Mouse (Mus musculus) ES-E14 (cell line): ENCODE measurements around the gene Spop. TPM values are rescaled to one million over a fixed set of nuclear protein-coding genes. Genes with fewer than 3 reads are reported as not detected.

ENCODE experiments used
- DNase-seq: peaks from one replicate; pipeline ENCODE4 v3.0.0-alpha.2; 2013; ENCODE audit warnings: low read depth, low spot score
- H3K27ac ChIP-seq: 2 replicates; pipeline ENCODE4 v1.5.1; 2012; ENCODE audit warnings: low read depth, mild to moderate bottlenecking, low read length, moderate library complexity, mixed read lengths; ENCODE audit not compliant: poor library complexity, insufficient read depth, severe bottlenecking
- H3K36me3 ChIP-seq: 2 replicates; pipeline ENCODE4 v1.6.1; 2012; ENCODE audit warnings: mild to moderate bottlenecking, low read length, moderate library complexity, mixed read lengths; ENCODE audit not compliant: control insufficient read depth, poor library complexity, insufficient read depth, severe bottlenecking
- H3K4me1 ChIP-seq, 2 experiments: fragments of 150-350 bp in 1 of 2; sonication (generic) in 1 of 2; 2 replicates each; pipeline ENCODE4 v1.6.1; 2012; ENCODE audit warnings: low read length in 2 of 2, mild to moderate bottlenecking in 1 of 2, mixed read lengths in 1 of 2; ENCODE audit not compliant: control insufficient read depth in 2 of 2, insufficient read depth in 2 of 2, poor library complexity in 1 of 2
- H3K4me3 ChIP-seq, 2 experiments: fragments of 150-350 bp in 1 of 2; sonication (generic) in 1 of 2; 2 replicates each; pipeline ENCODE4 v1.5.1; 2012; ENCODE audit warnings: low read length in 2 of 2, low read depth in 1 of 2, mild to moderate bottlenecking in 1 of 2, mixed read lengths in 1 of 2; ENCODE audit not compliant: insufficient read depth in 1 of 2, poor library complexity in 1 of 2, severe bottlenecking in 1 of 2
- H3K9ac ChIP-seq: 2 replicates; pipeline ENCODE4 v1.6.1; 2012; ENCODE audit warnings: low read depth, mild to moderate bottlenecking, low read length, mixed read lengths; ENCODE audit not compliant: poor library complexity, insufficient read depth, severe bottlenecking
- H3K9me3 ChIP-seq: fragments of 150-350 bp; sonication (generic); 2 replicates; pipeline ENCODE4 v1.6.1; 2012; ENCODE audit warnings: low read depth, mild to moderate bottlenecking, low read length; ENCODE audit not compliant: control insufficient read depth, insufficient read depth
- CHD2 ChIP-seq: IDR thresholded peaks from 2 replicates; pipeline ENCODE4 v1.6.1; 2014; ENCODE audit warnings: mild to moderate bottlenecking, low read depth, low read length, inconsistent platforms
- HCFC1 ChIP-seq: IDR thresholded peaks from 2 replicates; pipeline ENCODE4 v1.6.1; 2012; ENCODE audit warnings: low read length, inconsistent platforms, borderline replicate concordance; ENCODE audit not compliant: insufficient read depth
- MAFK ChIP-seq: IDR thresholded peaks from 2 replicates; pipeline ENCODE4 v1.6.1; 2014; ENCODE audit warnings: mild to moderate bottlenecking, low read depth, low read length, inconsistent platforms; ENCODE audit not compliant: insufficient read depth
- ZC3H11A ChIP-seq: IDR thresholded peaks from 2 replicates; pipeline ENCODE4 v1.6.1; 2012; ENCODE audit warnings: low read depth, mild to moderate bottlenecking, inconsistent platforms, low read length, borderline replicate concordance
- ZNF384 ChIP-seq: IDR thresholded peaks from 2 replicates; pipeline ENCODE4 v1.6.1; 2012; ENCODE audit warnings: low read depth, low read length, inconsistent platforms
- in situ Hi-C, 2 experiments: fragments of 600-800 bp; cut with MboI; formaldehyde crosslinking; loops; one replicate each; pipeline ENCODE4 v1.15.1; 2025; ENCODE audit warnings: low sequenced_read_pairs in 2 of 2, inconsistent platforms in 1 of 2; ENCODE audit not compliant: unreplicated experiment in 2 of 2
- total RNA-seq: library from RNA; depleted of rRNA; stranded (reverse); fragments of 300-350 nt; gene quantifications from 2 replicates; pipeline ENCODE4 v1.2.3, GENCODE M21; 2012

The Spop gene
- total RNA-seq, 1 experiment = 30.8 TPM

GRCm38 (mm10) chr11:95415931-95416330 lies 2.1 kb downstream of the Spop start:
- Histone ChIP-seq H3K4me3 (no peak overlapping the region), H3K9me3 (no peaks in the 10 kb centered on the region), H3K9ac (no peak overlapping the region), H3K27ac (no peak overlapping the region), H3K36me3 (no peaks in the 10 kb centered on the region), H3K4me1 (peaks cover 0 to 5% of the 10 kb centered on the region in 2 experiments; a peak in 1 of 4 replicates)
- no peak for TF ChIP-seq ZNF384
- TF ChIP-seq HCFC1 = no peak
- no peak for DNase-seq
- in situ Hi-C loops = no loop called here

- TF ChIP-seq ZC3H11A (no peak), HCFC1 (no peak), MAFK (no peak), CHD2 (no peak), ZNF384 (no peak)
- Histone ChIP-seq H3K9ac (no peak overlapping the region), H3K9me3 (no peaks in the 10 kb centered on the region), H3K36me3 (no peaks in the 10 kb centered on the region), H3K27ac (no peak overlapping the region), H3K4me1 (peaks cover 0 to 5% of the 10 kb centered on the region in 2 experiments; a peak in 1 of 4 replicates), H3K4me3 (no peak overlapping the region)
- no peak for DNase-seq
- in situ Hi-C loops = no loop called here
Measured at GRCm38 (mm10) chr11:95417341-95417740, 3.5 kb downstream of the Spop start.

- H3K36me3 ChIP-seq = no peaks in the 10 kb centered on the region
- no peak overlapping the region for H3K27ac ChIP-seq
- in situ Hi-C loops = no loop called here
- H3K9me3 ChIP-seq = no peaks in the 10 kb centered on the region
- H3K4me3 ChIP-seq = no peak overlapping the region
- H3K9ac ChIP-seq = no peak overlapping the region
- H3K4me1 ChIP-seq = peaks cover 0 to 4% of the 10 kb centered on the region in 2 experiments; a peak in 1 of 4 replicates
- TF ChIP-seq ZNF384 (peak; percentile 81), CHD2 (no peak)
- DNase-seq = no peak
Measured at GRCm38 (mm10) chr11:95420880-95421435, 7.1 kb downstream of the Spop start.

- DNase-seq = peak; percentile 41
- Histone ChIP-seq H3K9ac (no peak overlapping the region), H3K4me3 (no peak overlapping the region), H3K27ac (no peak overlapping the region), H3K36me3 (no peaks in the 10 kb centered on the region), H3K9me3 (no peaks in the 10 kb centered on the region), H3K4me1 (peaks cover 0 to 2% of the 10 kb centered on the region in 2 experiments; a peak in 1 of 4 replicates)
- TF ChIP-seq ZC3H11A (peak; percentile 15; the same call in 1 of the 2 replicates), HCFC1 (no peak)
- in situ Hi-C loops = no loop called here
Measured at GRCm38 (mm10) chr11:95423505-95423904, 9.6 kb downstream of the Spop start.

- DNase-seq = no peak
- TF ChIP-seq ZNF384 = no peak
- no peak for TF ChIP-seq HCFC1
- TF ChIP-seq ZC3H11A = no peak
- no peak for TF ChIP-seq MAFK
- no peak for TF ChIP-seq CHD2
- Histone ChIP-seq H3K36me3 (no peaks in the 10 kb centered on the region), H3K27ac (no peak overlapping the region), H3K9me3 (no peaks in the 10 kb centered on the region), H3K9ac (no peak overlapping the region), H3K4me1 (no peaks in the 10 kb centered on the region), H3K4me3 (no peak overlapping the region)
- in situ Hi-C loops = no loop called here
Measured at GRCm38 (mm10) chr11:95431344-95431743, 17.5 kb downstream of the Spop start.
